Mouse (Mus musculus) NIH3T3 (cell line): ENCODE results near the gene Olfr761.
"Not testable (repeated sequence)": the region's sequence is repeated elsewhere in the genome, so short reads cannot be mapped to it uniquely, and the experiment has no call there.

Experiments used
- DNase-seq: peaks from one replicate; pipeline ENCODE4 v3.0.0-alpha.2; 2012; ENCODE audit warnings: low read depth

Olfr761 gene

GRCm38 (mm10) chr17:37952979-37953378 lies at the start of gene Olfr761:
Gene Olfr761, minus strand, starts transcription at chr17:37953079.
- DNase-seq = no peak

DNA sequence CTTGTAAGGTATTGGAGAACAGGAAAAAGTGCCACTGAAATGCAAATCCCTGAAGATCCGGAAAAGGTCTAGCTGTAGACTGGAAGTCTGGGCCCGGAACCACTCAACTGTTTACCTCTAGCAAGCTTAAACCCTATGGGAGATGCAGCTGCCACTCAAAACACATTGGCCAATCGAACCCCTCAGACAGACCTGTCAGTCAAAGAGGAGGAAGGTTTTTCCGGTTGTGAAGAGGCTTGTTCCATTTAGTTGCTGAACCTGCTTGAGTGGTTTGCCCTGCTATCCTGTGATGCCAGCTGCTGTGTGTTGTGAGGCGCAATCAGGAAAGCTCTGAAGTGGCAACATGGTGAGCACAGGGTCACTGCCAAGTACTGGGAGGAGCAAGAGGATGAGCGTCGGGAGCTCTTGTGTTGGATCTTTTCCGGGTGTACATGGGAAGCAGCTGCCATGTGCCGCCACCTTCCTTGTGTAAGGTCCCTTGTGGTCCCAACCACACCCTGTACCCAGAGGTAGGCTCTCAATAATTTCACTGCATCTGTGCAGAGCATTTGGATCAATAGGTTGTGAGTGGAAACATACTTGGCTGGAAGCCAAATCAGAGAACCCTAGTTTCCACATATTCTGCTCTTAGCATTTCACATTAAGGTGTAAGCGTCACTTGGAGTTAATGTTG lies 42.9 kb upstream of the Olfr761 start:
- peak; percentile 68 for DNase-seq

DNA sequence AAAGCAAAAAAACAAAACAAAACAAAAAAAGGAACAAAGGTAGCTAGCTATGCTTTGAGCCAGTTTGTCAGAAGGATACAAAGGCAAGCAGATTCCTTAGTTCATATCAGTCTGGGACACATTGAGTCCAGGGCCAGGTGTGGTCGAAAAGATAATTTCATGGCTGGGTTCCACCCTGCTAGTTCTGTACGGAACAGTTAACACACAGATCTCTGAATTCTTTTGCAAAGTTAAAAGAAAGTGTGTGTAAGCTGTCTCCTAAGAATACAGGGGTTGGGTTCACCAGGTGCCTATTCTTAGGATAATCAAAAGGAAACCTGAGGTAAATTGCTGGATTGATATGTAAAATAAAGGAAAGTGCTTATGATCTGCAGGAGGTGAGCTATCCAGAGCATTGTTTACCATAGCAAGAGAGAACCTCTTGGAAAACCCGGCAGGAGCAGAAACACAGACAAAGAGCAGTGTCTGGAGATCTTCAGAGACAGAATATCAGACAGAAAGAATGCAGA lies 37.6 kb upstream of the Olfr761 start:
- DNase-seq = no peak

DNA sequence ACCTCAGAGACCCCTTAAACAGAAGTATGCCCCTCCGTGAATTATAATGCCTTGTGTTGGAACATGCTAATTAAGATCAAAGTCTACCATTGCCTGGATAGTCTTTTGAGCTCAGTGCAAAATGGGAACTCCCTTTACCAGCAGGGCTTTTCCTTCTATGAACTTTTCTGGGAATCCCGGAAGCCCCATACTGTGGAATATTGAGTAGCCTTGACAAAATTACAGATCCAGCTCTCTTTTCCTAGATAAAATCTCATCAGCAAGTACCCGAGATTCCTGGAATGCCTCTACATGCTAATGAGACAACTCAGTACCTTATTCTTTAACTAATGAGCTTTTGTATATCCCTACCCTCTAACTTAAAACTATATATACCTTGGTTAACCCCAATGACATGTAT lies 20.7 kb upstream of the Olfr761 start:
- DNase-seq = no peak

DNA sequence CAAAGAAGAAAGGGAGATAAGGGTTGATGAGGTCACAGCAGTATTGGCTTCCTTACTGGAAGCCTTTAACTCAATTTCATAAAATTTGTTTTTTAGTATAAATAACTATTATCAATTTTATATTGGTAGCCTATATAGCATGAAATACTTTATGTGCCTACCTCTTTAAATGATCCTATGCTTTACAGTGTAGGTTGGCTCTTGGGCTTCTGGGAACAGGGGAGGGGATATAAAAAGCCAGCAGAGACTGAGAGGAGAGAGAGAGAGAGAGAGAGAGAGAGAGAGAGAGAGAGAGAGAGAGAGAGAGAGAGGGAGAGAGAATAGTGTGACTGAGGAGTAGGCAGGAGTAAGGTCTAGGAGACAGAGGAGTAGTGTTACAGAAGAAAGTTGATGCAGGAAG lies 32.6 kb downstream of the Olfr761 start, which contains the start of gene Olfr128:
Gene Olfr128, plus strand, starts transcription at position 301 of the 400 bp plus-strand sequence.
- no peak for DNase-seq

GRCm38 (mm10) chr17:37906821-37907220 lies 46.1 kb downstream of the Olfr761 start:
- DNase-seq = not testable (repeated sequence)
